Mouse (Mus musculus) liver, adult (tissue): ENCODE measurements at regions not wholly inside any gene's neighbourhood (a gene's known extent, or its start where the extent isn't known, plus 50 kb on each side); places are given as distances from the start of the nearest gene placed in this dataset.

Experiments used
- GATA4 ChIP-seq: IDR thresholded peaks from 2 replicates; pipeline ENCODE4 v1.6.1; 2014; ENCODE audit warnings: mild to moderate bottlenecking, low read length; ENCODE audit not compliant: insufficient replicate concordance

GRCm38 (mm10) chr8:64374980-64375379 is 168.9 kb upstream of the Tll1 start:
- no peak for TF ChIP-seq GATA4

DNA sequence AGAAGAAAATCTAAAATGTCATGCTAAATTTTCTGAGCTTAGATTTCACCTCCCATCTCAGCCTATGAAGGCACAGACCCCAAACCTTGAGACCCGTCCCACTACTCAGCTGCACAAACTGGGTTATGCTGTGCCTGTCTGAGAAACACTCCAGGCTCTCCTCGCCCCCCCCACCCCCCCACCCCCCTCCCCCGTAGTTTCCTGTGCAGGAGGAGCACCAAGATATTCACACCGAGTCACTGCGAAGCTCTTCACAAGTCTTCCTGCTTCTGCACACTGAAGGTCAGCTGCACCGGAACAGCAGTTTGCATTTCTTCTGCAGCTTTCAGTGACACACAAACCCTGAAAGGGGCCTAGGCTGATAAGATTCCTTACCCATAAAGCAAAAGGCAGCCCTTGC is 163.9 kb upstream of the Tll1 start:
- TF ChIP-seq GATA4: no peak

DNA sequence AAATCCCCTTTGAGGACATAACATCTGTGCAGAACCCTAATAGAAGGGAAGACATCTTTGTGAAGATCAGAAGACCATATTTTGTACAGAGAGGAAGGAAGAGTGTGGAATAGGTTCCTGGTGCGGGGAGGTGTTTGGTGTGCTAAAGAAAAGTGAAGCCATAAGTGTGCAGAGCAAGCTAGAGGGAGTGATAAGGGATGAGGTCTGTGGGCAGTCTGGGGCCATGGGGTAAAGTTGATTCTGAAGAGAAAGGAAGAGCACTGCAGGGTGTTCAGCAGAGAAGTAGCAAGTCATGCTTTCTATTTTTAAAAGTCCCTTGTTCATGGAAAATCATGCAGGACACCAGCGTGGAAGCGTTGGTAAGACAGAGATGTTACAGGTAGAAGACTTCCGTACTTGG is 161.8 kb upstream of the Tll1 start:
- TF ChIP-seq GATA4: no peak

DNA sequence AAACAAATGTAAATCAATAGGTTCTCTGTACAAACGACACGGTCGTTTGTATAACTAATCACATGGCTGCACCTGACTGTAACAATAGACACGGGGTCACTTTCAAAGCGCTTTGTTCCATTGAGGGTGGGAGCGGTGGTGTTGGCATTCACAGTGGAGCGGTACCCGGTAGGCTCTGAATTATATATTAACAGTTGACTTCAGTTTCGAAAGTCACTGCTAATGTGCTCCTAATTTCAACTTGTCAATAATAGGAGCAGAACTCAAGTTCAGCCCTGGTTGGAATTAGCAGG is 160.8 kb upstream of the Tll1 start:
- no peak for TF ChIP-seq GATA4

DNA sequence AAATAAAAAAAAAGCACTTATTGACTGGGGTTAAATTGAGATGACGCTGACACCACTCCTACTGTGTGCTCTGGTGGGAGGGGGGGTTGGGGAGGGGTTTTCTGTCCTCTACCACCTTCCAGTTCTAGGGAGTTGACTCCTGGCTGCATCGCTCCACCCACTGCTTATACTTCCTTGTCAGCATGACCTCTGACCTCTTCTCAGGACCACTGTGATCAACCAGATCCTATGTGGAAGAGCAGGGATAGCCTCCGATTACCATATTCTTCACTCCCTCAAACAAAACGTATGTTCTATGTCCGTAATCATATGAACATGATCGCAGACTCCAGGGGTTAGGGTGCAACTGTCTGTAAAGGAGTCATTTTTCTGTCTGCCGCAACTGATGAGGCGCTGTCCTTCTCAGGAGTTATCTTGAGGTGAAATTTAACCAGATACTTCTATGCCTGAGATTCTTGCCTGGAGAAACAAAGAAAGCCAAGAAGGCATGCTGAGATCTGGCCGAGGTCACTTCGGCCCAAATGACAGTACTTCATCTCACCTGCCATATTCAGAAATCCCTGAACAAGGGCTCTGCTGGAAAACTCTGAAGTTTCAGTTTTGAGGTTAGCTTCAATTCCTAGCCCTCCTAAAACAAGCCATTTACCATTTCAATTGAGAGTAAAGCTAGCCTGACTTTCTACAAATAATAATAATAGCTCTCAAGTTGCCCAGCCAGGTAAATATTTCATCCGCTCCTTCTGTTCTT is 160.3 kb upstream of the Tll1 start:
- no peak for TF ChIP-seq GATA4

- no peak for TF ChIP-seq GATA4
Measured at GRCm38 (mm10) chr8:64357092-64357491, 151.0 kb upstream of the Tll1 start.

GRCm38 (mm10) chr8:64348082-64348646 is 142.1 kb upstream of the Tll1 start:
- TF ChIP-seq GATA4: no peak

DNA sequence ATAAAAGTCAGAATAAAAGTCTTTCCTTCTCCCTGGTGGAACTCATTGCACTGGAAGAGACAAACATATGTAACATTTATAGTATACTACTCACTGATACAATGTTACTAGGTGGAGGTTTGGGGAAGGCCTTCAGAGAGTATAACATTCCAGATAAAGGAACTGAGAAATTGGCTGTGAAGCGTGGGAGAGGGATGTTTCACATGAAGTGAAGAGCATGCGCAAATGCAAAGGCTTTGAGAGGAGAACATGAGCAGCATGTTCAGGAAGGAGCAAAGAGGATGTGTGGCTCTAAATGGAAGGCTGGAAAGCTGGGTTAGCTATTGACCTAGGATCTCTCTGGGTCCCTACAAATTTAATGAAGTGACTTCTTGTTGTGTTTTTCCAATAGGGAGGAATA is 141.4 kb upstream of the Tll1 start:
- no peak for TF ChIP-seq GATA4

DNA sequence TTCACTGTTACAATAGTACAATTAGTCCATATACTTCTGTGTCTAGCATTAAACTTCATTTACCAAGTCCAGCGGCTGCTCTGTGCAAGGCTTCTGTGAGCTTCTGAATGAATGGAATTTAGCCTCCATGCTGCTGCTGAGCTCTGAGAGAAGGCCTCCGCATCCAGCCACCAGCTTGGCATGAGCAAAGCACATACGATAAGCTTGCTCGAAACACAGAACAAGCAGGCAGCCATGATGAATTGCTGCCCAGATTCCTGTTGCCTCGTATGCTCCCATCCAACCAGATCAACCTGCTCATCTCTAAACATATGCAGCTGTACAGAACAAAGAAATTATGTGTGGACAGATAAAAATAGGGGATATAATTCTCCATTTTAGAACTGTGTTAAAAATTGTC is 140.4 kb upstream of the Tll1 start:
- TF ChIP-seq GATA4: no peak

DNA sequence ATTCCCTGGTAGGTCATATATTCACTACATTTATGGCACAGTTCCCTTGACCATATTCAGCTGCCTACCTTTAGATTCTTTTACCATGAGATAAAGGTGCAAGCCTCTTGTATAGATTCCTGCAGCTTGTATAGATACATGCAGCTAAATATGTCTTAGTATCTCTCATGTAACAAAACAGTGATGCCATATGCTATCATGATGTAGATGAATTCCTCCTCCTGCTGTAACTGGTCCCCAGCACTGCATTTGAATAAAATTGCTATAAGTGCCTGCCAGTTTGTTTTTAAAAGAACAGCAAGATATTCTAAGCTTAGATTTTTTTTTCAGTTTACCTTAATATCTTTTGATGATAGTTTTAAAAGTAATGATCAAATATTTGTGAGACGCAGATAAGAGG is 138.9 kb upstream of the Tll1 start:
- no peak for TF ChIP-seq GATA4

- TF ChIP-seq GATA4: no peak
Measured at GRCm38 (mm10) chr8:64343600-64343999, 137.5 kb upstream of the Tll1 start.

DNA sequence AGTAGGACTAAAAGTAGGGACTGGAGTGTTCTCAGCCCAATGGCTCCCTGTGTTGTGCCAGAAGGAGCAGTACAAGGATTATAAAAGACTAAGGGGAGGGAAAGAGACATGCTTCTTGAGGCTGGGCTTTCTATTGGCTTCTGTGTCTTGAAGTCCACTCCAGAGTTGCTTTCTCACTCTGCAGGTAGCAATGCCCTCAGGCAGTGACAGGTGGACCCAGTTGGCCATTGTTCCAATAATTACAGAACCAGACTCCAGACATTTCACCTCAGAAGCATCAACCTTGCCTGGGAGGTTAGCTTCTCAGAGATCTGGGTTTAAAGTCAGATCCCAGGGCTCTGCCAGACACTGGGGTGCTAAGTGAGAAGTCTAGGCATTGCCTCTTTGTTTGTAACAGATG is 136.3 kb upstream of the Tll1 start:
- no peak for TF ChIP-seq GATA4

- TF ChIP-seq GATA4: peak; percentile 95
Measured at GRCm38 (mm10) chr8:64337356-64337755, 131.3 kb upstream of the Tll1 start.

- no peak for TF ChIP-seq GATA4
Measured at GRCm38 (mm10) chr8:64336546-64336945, 130.5 kb upstream of the Tll1 start.

DNA sequence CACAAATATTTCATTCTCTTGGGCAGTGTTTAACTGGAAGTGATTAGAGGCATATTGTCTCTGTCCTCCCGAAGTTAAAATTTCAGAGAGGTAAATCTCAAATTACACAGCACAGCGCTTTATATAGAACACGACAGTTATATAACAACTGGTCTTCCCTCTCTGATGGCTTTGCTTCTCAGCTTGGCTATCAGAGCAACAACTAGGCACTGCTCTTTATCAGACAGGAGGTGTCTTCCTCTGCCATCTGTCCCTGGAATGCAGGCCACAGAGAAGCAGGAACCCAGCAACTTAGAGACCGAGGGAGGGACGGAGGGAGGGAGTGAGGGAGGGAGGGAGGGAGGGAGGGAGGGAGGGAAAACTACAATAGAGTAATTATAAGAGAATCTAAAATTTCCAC is 129.4 kb upstream of the Tll1 start:
- no peak for TF ChIP-seq GATA4

GRCm38 (mm10) chr8:64323985-64324384 is 117.9 kb upstream of the Tll1 start:
- no peak for TF ChIP-seq GATA4

DNA sequence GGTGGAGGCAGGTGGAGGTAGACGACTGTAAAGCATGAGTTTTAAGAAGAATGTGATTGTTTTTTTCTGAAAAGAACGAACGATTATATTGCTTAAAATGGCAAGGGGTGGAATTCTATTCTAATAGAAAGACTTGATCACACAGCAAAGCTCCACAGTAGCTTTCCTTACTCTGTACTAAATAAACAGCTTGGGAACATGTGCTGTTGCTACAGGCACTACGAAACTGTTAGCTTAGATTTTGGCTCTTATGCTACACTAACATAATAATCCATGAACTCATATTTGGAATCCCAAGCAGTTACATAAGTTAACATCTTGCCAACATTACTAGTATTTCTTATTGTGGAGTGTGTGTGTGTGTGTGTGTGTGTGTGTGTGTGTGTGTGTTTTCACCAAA is 114.3 kb upstream of the Tll1 start:
- TF ChIP-seq GATA4: no peak
